Mouse (Mus musculus) monocyte, adult 2 months (primary cell): Measurements from ENCODE around the gene Guca2a.

Experiments used
- DNase-seq, 2 experiments: peaks; one replicate each; pipeline ENCODE4 v3.0.0; 2022; ENCODE audit warnings: low spot score in 2 of 2, low read depth in 1 of 2

Guca2a gene

GRCm38 (mm10) chr4:119638656-119639055 is 1.2 kb downstream of the Guca2a start:
- DNase-seq, result no peak

- no peak for DNase-seq
Measured at GRCm38 (mm10) chr4:119642666-119643065, 5.2 kb downstream of the Guca2a start.

GRCm38 (mm10) chr4:119657011-119657410 is 19.5 kb downstream of the Guca2a start:
- no peak for DNase-seq

- no peak for DNase-seq
Measured at GRCm38 (mm10) chr4:119658246-119658645, 20.7 kb downstream of the Guca2a start.

GRCm38 (mm10) chr4:119658731-119659130 is 21.2 kb downstream of the Guca2a start, which contains the start of gene Guca2b:
Gene Guca2b, minus strand, starts transcription at chr4:119658954.
- no peak for DNase-seq

- no peak for DNase-seq
Measured at GRCm38 (mm10) chr4:119660007-119660406, 22.5 kb downstream of the Guca2a start.

- no peak for DNase-seq
Measured at GRCm38 (mm10) chr4:119662151-119662550, 24.6 kb downstream of the Guca2a start.

- no peak for DNase-seq
Measured at GRCm38 (mm10) chr4:119662976-119663375, 25.5 kb downstream of the Guca2a start.

- DNase-seq, result no peak
Measured at GRCm38 (mm10) chr4:119663409-119664095, 26.0 kb downstream of the Guca2a start.

- no peak for DNase-seq
Measured at GRCm38 (mm10) chr4:119665166-119665565, 27.7 kb downstream of the Guca2a start.

GRCm38 (mm10) chr4:119666116-119666515 is 28.6 kb downstream of the Guca2a start:
- DNase-seq, result no peak

- no peak for DNase-seq
Measured at GRCm38 (mm10) chr4:119667454-119667853, 29.9 kb downstream of the Guca2a start.

GRCm38 (mm10) chr4:119668185-119668584 is 30.7 kb downstream of the Guca2a start:
- no peak for DNase-seq

GRCm38 (mm10) chr4:119668596-119668995 is 31.1 kb downstream of the Guca2a start:
- no peak for DNase-seq

- no peak for DNase-seq
Measured at GRCm38 (mm10) chr4:119669356-119670209, 32.1 kb downstream of the Guca2a start.

- DNase-seq, result no peak
Measured at GRCm38 (mm10) chr4:119670210-119670555, 32.7 kb downstream of the Guca2a start.

GRCm38 (mm10) chr4:119670736-119671135 is 33.2 kb downstream of the Guca2a start:
- no peak for DNase-seq

GRCm38 (mm10) chr4:119671164-119671563 is 33.7 kb downstream of the Guca2a start:
- no peak for DNase-seq

GRCm38 (mm10) chr4:119672685-119673084 is 35.2 kb downstream of the Guca2a start:
- no peak for DNase-seq

- DNase-seq, result no peak
Measured at GRCm38 (mm10) chr4:119682596-119682995, 45.1 kb downstream of the Guca2a start.

GRCm38 (mm10) chr4:119685746-119686145 is 48.2 kb downstream of the Guca2a start:
- no peak for DNase-seq
